Mouse (Mus musculus) small intestine, adult 10 weeks (tissue): ENCODE data around the gene AK157302. TPM values are rescaled to one million over a fixed set of nuclear protein-coding genes. Genes with fewer than 3 reads are reported as not detected.

ENCODE experiments used
- polyA plus RNA-seq: library from polyadenylated mRNA; stranded (reverse); fragments of 350-450 nt; fragmentation: Illumina TruSeq; extraction: RNeasy Lipid Tissue Mini Kit (QIAGEN cat#74804); gene quantifications from one replicate; pipeline ENCODE4 v1.2.3, GENCODE M21; 2014; ENCODE audit warnings: low replicate concordance

AK157302 gene
- 4.2 TPM for polyA plus RNA-seq

GRCm38 (mm10) chr13:21495080-21495479 lies at the start of gene AK157302:
TSS of gene AK157302 (plus strand) at chr13:21495223.

GRCm38 (mm10) chr13:21453449-21453848 lies 41.6 kb upstream of the AK157302 start, which contains the start of gene Zscan26:
TSS of gene Zscan26 (minus strand) at chr13:21453730.

GRCm38 (mm10) chr13:21468061-21469019 lies 26.7 kb upstream of the AK157302 start, which contains the start of gene Nkapl:
TSS of gene Nkapl (minus strand) at chr13:21468509.

GRCm38 (mm10) chr13:21478759-21479670 lies 16.0 kb upstream of the AK157302 start, which contains the start of the genes Zkscan4 and Gm10065:
TSS of gene Zkscan4 (plus strand) at chr13:21478907.
TSS of gene Gm10065 (minus strand) at chr13:21479441.

GRCm38 (mm10) chr13:21501182-21501581 lies 6.2 kb downstream of the AK157302 start, which contains the start of gene Gm11273:
TSS of gene Gm11273 (minus strand) at chr13:21501418.

GRCm38 (mm10) chr13:21530781-21531201 lies 35.8 kb downstream of the AK157302 start, which contains the start of gene Zkscan8:
TSS of gene Zkscan8 (minus strand) at chr13:21531120.

GRCm38 (mm10) chr13:21542708-21543107 lies 47.7 kb downstream of the AK157302 start, which contains the start of gene Olfr1366:
TSS of gene Olfr1366 (minus strand) at chr13:21542808.

Other genes with a start within 250 kb of the AK157302 start
- gene Gpx5, start 202.5 kb upstream of the AK157302 start, polyA plus RNA-seq = not detected
- not detected for gene Gpx6, start 183.1 kb upstream of the AK157302 start, polyA plus RNA-seq
- gene Olfr1367, start 148.3 kb upstream of the AK157302 start, polyA plus RNA-seq = not detected
- 6.0 TPM for gene Zscan12, start 132.4 kb upstream of the AK157302 start, polyA plus RNA-seq
- gene Zkscan3, start 92.5 kb upstream of the AK157302 start, polyA plus RNA-seq = 104 TPM
- 1.4 TPM for gene Pgbd1, start 54.2 kb upstream of the AK157302 start, polyA plus RNA-seq
- gene Zscan26, start 41.5 kb upstream of the AK157302 start, polyA plus RNA-seq = 78.7 TPM
- gene Nkapl, start 26.7 kb upstream of the AK157302 start, polyA plus RNA-seq = not detected
- gene Zkscan4, start 16.3 kb upstream of the AK157302 start, polyA plus RNA-seq = 0.33 TPM
- gene Gm10065, start 15.8 kb upstream of the AK157302 start, polyA plus RNA-seq = not detected
- not detected for gene Gm11273, start 6.2 kb downstream of the AK157302 start, polyA plus RNA-seq
- 15.6 TPM for gene Zkscan8, start 35.9 kb downstream of the AK157302 start, polyA plus RNA-seq
- gene Olfr1366, start 47.6 kb downstream of the AK157302 start, polyA plus RNA-seq = not detected
- not detected for gene Olfr1535, start 64.7 kb downstream of the AK157302 start, polyA plus RNA-seq
- gene Olfr1364, start 86.5 kb downstream of the AK157302 start, polyA plus RNA-seq = not detected
- not detected for gene Olfr1362, start 118.8 kb downstream of the AK157302 start, polyA plus RNA-seq
- not detected for gene Olfr11, start 147.3 kb downstream of the AK157302 start, polyA plus RNA-seq
- gene Olfr1361, start 168.2 kb downstream of the AK157302 start, polyA plus RNA-seq = not detected
- not detected for gene Olfr1360, start 182.2 kb downstream of the AK157302 start, polyA plus RNA-seq
- gene Olfr1359, start 202.9 kb downstream of the AK157302 start, polyA plus RNA-seq = not detected
- gene Hist1h2bl, start 220.9 kb downstream of the AK157302 start, polyA plus RNA-seq = not detected
- gene Hist1h2ai, start 221.2 kb downstream of the AK157302 start, polyA plus RNA-seq = not detected
- not detected for gene Hist1h3h, start 222.4 kb downstream of the AK157302 start, polyA plus RNA-seq
- gene Hist1h2bm, start 226.8 kb downstream of the AK157302 start, polyA plus RNA-seq = not detected
- gene Hist1h4j, start 239.8 kb downstream of the AK157302 start, polyA plus RNA-seq = 1.7 TPM